Mouse (Mus musculus): ENCODE data around the gene AW209491.

Gene AW209491

DNA sequence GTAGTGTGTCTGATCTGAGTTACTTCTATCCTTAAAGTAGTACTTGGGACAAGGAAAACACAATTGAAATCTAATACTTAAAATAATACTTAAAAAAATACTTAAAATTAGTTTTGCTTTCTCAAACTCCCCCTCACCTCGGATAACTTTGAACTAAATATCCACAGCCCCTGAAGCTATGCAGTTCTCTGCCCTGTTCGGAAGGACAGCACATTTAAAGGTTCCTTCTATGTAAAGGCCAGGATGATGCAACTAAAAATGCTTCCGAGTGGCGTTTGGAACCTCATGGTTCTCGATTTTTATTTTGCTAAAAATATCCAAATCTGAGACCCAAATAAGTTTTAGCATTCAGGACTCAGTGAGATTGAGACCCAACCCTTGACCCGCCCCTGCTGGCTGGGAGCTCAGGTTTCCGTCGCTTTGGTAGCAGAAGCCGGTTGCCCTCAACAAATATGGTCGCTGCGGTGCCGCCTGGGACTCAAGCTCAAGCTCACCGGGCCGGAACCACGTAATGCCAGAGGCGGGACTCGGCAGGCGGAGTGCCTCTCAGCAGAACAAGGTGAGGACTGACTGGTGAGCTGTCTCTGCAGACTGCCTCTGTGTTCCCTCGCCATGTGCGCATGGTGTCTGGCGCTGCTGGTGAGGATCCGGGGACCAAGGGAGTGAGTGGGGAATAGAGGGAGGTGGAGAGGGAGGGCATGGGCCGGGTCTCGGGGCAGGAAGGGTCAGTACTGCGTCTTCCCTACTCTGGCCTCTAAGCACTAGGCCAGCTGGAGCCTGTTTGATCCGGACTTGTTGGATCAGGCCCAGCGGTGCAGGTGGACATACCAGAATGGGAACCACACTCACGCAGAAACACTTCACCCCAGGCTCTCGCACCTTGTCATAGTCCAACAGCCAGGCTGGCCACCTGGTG, at the start of gene AW209491:
Gene AW209491, plus strand, starts transcription at position 429 of the 916 bp plus-strand sequence.
- peak; percentile 97 for DNase-seq

DNA sequence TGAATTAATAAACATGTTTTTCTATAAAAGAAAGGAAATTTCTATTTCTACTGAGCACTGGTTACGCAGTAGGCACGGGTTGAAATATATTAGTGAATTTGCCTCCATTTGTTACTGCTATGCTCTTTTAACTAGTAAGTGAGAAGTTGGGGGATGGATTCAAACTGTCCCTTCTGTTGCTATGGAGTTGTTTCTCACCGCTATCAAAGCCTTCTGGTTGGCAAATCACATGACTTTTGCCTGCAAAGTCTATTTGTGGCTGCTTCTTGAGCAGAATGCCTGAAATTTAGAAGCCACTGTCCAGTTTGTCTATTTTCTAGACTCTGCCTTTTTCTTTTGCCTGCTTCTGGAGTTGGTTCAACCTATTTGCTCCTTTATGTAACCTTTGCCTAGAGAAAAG, 49.6 kb upstream of the AW209491 start:
- no peak for DNase-seq

DNA sequence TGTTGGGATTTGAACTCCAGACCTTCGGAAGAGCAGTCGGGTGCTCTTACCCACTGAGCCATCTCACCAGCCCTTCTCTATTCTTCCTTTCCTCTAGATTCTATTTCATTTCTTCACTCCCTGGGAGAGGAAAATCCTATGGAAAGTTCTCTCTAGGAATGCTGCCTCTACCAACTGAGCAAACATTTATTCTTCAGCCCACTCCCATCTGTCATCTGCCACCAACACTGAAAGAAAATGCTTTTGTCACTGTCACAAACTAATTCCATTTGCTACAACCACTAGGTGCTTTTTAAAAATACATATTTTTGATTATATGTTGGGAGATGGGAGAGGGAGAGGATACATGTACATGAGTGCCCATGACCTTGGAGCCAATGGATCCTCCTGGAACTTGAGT, 27.2 kb upstream of the AW209491 start:
- DNase-seq: no peak

DNA sequence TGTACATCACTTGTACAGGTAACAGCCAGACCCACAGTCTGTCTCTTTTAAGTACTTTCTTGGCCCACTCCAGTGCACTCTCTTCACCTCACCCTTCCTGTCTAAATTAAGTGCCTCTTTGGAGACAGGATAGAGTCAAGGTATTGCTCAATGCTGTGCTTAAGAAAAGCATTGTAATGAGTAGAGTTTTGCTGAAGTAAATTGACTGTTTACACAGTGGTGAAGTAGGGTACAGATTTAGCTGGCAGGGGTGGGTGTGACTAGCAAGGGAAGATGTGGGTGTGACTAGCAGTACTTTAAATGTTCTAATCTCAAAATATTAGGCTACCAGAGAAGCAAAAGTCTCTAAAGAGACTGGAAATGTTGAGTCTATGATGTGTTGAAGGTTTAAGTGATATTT, 22.3 kb upstream of the AW209491 start:
- no peak for DNase-seq

DNA sequence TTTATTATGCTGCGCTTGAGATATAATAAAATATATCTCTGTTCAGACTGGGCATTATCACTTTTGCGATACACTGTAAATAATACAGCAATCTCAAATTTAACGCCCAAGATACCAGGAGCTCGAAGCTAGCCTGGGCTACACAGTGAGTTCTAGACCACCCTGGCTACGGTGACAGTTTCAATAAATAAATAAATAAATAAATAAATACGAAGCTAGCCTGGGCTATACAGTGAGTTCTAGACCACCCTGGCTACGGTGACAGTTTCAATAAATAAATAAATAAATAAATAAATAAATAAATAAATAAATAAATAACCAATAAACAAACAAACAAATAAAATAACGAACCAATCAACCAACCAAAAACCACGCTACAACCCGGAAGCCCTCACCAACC, 17.5 kb upstream of the AW209491 start:
- DNase-seq: no peak

DNA sequence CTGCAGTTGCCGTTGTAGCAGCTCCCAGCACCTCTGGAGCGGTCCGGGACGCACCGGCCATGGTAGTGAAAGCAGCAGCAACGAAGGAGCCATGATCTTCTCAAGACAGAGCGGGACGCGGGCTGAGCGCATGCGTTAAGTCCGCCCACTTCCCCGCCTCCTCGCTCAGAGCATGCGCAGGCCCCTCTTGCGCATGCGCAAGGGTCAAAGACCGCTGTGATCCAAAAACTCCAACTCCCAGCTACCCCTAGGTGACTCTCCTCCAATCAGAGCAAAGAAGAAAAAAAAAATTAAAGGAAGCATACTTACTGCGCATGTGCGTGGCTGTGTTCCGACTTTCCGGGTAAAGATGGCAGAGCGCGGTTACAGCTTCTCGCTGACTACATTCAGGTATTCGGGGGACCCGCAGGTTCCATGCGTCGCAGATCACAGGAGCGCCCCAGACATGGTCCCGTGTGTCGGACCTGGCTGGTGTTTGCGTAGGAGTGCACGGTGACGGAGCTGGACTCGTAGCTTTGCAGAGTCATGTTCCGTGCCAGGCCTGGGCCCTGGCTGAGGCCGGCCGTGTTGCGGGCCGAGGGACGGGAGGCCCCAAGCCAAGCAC, 16.9 kb upstream of the AW209491 start, which contains the start of the genes Mrpl32 and Psma2:
Gene Mrpl32, minus strand, starts transcription at position 240 of the 604 bp plus-strand sequence.
Gene Psma2, plus strand, starts transcription at position 315 of the 604 bp plus-strand sequence.
- DNase-seq: peak; percentile 96

DNA sequence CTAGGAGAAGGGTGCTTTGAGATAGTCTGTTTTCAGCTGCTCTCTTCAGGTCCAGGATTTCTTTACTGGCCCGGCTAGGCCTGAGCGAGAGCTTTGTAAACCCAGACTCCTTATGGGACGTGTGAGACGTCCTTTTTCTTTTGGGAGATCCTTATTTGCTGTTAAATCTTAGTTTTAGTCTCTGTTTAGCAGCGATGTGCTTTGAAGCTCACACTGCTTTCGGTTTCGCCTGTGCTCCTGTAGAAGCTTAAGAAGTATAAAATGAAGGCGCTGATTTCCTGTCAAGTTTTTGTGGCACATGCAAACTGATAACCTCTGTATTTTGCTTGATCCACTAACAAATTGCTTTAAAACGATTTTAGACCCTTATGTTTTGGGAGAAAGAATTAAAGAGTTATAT, 16.4 kb upstream of the AW209491 start:
- DNase-seq: no peak

DNA sequence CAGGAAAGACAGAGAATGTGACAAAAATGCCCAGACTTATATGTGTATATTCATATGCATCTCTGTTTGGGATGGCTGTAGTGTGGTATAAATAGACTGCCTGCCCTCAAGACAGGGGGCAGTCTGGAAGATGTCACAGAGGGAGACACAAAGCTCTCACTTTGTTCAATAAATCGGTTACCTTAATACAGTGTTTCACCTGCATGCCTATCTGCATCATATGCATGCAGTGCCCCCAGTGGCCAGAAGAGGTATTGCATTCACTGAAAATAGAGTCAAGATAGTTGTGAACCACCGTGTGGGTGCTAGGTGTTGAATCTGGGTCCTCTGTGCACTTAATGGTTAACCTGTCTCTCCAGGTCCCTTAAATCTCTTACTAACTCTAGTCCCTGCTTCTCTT, 11.2 kb upstream of the AW209491 start:
- peak; percentile 78 for DNase-seq

DNA sequence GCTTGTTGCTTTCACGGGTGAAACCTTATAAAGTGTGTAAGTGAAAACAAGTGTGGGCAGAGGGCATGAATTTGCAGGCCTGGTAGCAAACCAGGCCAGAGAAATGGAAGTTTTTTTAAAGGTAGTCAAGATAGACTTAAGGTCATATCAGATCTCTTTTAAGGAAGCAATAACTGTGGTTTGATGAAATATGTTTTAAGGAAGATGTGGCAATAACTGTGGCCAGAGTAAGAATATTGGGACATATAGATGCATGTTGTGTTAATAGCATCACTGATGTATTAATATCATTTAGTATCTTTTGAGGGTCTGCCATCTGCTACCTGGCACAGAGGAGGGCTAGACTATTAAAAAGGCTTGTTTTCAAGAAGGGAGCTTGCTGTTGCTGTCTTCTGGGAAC, 10.0 kb downstream of the AW209491 start:
- no peak for DNase-seq

DNA sequence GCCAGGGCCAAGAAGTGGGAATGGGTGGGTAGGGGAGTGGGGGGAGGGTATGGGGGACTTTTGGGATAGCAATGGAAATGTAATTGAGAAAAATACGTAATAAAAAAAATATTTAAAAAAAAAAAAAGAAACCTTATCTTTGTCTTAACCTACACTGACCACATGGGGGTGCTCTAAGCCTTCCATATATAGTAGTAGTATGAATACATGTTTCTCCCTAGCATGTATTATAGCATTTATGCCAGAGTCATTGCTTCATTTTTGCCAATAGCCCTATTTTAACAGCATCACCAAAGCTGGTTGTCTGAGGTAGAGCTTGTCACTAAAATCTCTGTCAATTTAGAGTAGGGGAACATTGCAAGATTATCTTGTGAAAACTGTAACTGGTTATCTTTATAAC, 19.3 kb downstream of the AW209491 start:
- no peak for DNase-seq

DNA sequence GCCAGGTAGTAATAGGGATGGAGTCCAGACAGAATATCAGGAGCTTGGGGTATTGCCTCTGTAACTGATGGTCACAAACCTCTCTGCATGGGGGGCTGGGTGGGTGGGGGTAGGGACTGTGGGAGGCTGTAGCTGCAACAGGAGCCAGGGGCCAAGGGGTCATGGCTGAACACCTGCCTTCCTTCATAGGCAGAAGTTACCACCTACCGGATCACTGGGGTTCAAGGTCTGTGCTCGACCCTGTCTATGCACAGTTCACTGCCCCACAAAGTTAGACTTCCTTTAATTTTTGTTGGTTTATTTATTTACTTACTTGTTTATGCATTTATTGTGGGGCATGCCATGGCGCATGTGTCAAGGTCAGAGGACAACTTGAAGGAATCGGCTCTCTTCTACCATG, 37.2 kb downstream of the AW209491 start:
- no peak for DNase-seq

DNA sequence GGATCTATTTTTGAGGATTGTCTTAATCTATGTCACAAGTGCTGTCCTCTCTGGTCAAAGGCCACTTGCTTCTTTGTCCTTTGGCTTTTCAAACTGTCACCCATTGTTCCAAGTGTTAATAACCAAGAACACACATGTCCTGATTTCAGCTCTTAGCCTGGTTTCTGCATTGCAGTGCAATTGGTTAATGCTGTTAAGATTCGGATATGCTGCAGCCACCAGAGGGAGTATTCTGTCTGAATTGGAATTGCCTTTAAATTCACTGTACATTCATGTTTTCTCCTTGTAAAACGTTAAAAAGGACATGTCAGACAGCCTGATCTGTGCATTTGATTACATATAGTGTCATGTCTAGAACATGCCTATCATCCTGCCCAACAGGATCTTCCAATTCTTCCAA, 40.4 kb downstream of the AW209491 start:
- DNase-seq: no peak

All from kidney, adult 18-20 months (tissue).